Mouse (Mus musculus) forebrain, embryonic 16.5 days (tissue): ENCODE data around the gene Ankrd36. TPM values are rescaled to one million over a fixed set of nuclear protein-coding genes. Genes with fewer than 3 reads are reported as not detected.

ENCODE experiments used
- ATAC-seq: fragments of 200-750 bp; cut with Nextera tagmentation; 2 replicates; pipeline ENCODE4 v1.8.0; 2017; ENCODE audit warnings: mild to moderate bottlenecking, moderate library complexity
- H3K27ac ChIP-seq: fragments of 300-500 bp; sonication (generic); 2 replicates; pipeline ENCODE4 v1.5.1; 2014; ENCODE audit warnings: low read length, control low read depth
- H3K27me3 ChIP-seq: fragments of 300-500 bp; sonication (generic); replicated peaks from 2 replicates; pipeline ENCODE4 v1.6.1; 2014; ENCODE audit warnings: low read length; ENCODE audit not compliant: control insufficient read depth, insufficient read depth
- H3K36me3 ChIP-seq: fragments of 300-500 bp; sonication (generic); 2 replicates; pipeline ENCODE4 v1.6.1; 2014; ENCODE audit not compliant: control insufficient read depth, insufficient read depth
- H3K4me1 ChIP-seq: fragments of 300-500 bp; sonication (generic); replicated peaks from 2 replicates; pipeline ENCODE4 v1.6.1; 2014; ENCODE audit warnings: low read length; ENCODE audit not compliant: control insufficient read depth, insufficient read depth
- H3K4me2 ChIP-seq: fragments of 300-500 bp; sonication (generic); 2 replicates; pipeline ENCODE4 v1.6.1; 2014; ENCODE audit warnings: mild to moderate bottlenecking, low read length, control low read depth
- H3K4me3 ChIP-seq: fragments of 300-500 bp; sonication (generic); replicated peaks from 2 replicates; pipeline ENCODE4 v1.5.1; 2014; ENCODE audit warnings: mild to moderate bottlenecking, low read length, control low read depth
- H3K9ac ChIP-seq: fragments of 300-500 bp; sonication (generic); replicated peaks from 2 replicates; pipeline ENCODE4 v1.6.1; 2014; ENCODE audit warnings: low read depth, low read length, control low read depth
- H3K9me3 ChIP-seq: fragments of 300-500 bp; sonication (generic); 2 replicates; pipeline ENCODE4 v1.6.1; 2016; ENCODE audit warnings: low read length; ENCODE audit not compliant: control insufficient read depth
- WGBS: fragments of 180-500 bp; shearing (Covaris S2); extraction: QIAGEN DNeasy Blood & Tissue Kit; methylation state at CpG from one replicate; pipeline ENCODE4 v1.1.7; 2014; 5-methylcytosine and 5-hydroxymethylcytosine counted together
- polyA plus RNA-seq: library from polyadenylated mRNA; unstranded; fragments of >200 nt; fragmentation: Nextera tagmentation; extraction: Ambion mirVana; gene quantifications from 2 replicates; pipeline ENCODE4 v1.2.1, GENCODE M21; 2015

The Ankrd36 gene
- polyA plus RNA-seq, 1 experiment from 2014 or later, result not detected

DNA sequence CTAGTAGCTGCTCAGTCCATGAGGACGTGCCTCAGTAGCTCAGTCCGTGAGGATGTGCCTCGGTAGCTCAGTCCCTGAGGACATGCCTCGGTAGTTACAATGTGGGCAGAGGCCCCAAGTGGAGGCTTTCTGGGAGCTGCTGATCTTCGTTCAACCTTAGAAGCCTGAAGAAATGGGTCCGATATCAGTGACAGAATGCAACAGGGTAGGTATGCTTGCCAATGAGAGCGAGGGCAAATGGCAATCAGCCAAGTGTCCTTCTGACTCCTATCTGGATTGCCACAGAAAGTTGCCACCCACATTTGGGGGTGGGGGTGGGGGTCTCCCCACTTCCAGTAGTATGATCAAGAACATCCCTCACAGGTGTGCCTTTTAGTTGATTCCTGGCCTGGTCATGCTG is 131.3 kb downstream of the Ankrd36 start:
- Histone ChIP-seq H3K9ac (no peak overlapping the region), H3K4me1 (peaks cover 1% of the 10 kb centered on the region), H3K9me3 (no peaks in the 10 kb centered on the region), H3K4me3 (no peak overlapping the region), H3K36me3 (peaks cover 2% of the 10 kb centered on the region; the same call in 1 of the 2 replicates), H3K4me2 (no peak overlapping the region), H3K27ac (no peak overlapping the region), H3K27me3 (no peaks in the 10 kb centered on the region)
- no peak for ATAC-seq
- 91% methylated on average over 7 of the region's 7 CpGs for WGBS

DNA sequence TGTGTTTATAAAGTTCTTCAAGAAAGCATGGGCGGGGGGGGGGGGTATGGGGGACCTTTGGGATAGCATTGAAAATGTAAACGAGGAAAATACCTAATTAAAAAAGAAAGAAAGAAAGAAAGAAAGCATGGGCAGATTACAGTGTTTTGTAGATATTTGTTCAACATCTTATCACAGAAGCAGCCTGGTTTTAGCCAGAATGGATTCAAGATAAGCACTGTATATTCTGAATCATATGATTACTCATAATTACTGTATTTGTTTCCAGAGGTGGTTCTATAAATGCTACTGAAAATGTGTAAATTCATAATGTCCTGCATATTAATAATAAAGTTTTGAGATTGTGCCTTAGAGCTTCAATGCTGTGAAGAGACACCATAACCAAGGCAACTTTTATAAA is 131.8 kb downstream of the Ankrd36 start:
- 74% methylated on average over 2 of the region's 2 CpGs for WGBS
- ATAC-seq, result no peak
- H3K36me3 ChIP-seq, result peaks cover 2% of the 10 kb centered on the region; the same call in 1 of the 2 replicates

DNA sequence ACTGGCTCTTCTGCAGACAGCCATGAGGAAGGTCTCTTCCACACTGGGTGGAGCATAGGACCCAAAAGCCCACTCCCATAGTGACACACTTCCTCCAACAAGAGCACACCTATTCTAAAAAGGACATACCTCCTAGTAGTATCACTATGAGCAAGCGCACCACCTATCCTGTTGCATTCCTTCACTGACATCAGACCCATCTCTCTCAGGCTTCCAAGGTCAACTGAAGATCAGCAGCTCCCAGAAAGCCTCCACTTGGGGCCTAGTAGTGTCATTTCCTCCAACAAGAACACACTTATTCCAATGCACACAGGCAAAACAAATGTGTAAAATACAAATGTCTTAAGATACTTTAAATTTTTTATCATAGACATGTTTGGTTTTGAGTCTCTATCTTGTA is 132.3 kb downstream of the Ankrd36 start:
- H3K4me1 ChIP-seq, result peaks cover 12% of the 10 kb centered on the region
- H3K27me3 ChIP-seq, result no peaks in the 10 kb centered on the region
- H3K4me2 ChIP-seq, result no peak overlapping the region
- WGBS, result 96% methylated on average over 1 of the region's 1 CpGs
- no peak overlapping the region for H3K9ac ChIP-seq
- H3K36me3 ChIP-seq, result peaks cover 2% of the 10 kb centered on the region; the same call in 1 of the 2 replicates
- H3K4me3 ChIP-seq, result no peak overlapping the region
- no peak for ATAC-seq
- no peaks in the 10 kb centered on the region for H3K9me3 ChIP-seq
- H3K27ac ChIP-seq, result no peak overlapping the region

More for the DNA sequence above, 131.8 kb downstream of the Ankrd36 start:
- Histone ChIP-seq H3K27ac (no peak overlapping the region), H3K4me1 (peaks cover 6% of the 10 kb centered on the region), H3K9ac (no peak overlapping the region), H3K4me3 (no peak overlapping the region), H3K27me3 (no peaks in the 10 kb centered on the region), H3K9me3 (no peaks in the 10 kb centered on the region), H3K4me2 (no peak overlapping the region)

DNA sequence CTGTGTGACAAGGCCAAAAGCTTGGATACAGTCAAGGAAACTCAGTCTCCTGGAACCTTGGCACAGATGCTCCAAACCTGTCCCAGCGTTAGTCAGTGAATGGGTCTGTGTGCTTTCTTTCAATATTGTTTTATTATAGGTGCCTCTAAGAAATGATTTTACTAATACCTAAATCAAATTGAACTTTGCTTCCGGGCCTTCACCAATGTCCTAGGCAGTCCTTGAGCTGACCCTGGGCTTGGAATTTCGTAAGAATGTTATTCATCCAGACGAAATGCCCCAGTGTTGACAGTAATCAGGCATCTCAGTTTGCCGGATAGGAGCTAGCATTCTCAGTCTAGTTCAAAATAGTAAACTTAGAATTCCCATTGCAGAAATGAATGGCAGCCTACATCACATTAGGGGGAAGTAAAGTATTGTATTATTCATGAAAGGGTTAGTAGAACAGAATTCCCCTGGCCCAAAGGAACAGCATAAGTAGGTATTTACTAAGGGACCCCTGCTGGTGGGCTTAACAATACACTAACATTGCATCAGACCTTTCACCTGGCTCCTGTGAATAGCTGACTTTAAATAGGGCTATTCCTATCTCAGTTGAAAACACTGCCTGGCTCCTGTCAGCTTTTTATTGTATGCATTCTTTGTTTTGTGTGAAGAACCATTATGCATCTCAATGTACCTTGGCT is 132.9 kb downstream of the Ankrd36 start:
- Histone ChIP-seq H3K4me1 (peaks cover 13% of the 10 kb centered on the region), H3K9ac (no peak overlapping the region), H3K27ac (no peak overlapping the region), H3K36me3 (peaks cover 2% of the 10 kb centered on the region; the same call in 1 of the 2 replicates), H3K4me3 (no peak overlapping the region), H3K4me2 (no peak overlapping the region), H3K9me3 (no peaks in the 10 kb centered on the region), H3K27me3 (no peaks in the 10 kb centered on the region)
- 66% methylated on average over 5 of the region's 5 CpGs for WGBS
- no peak for ATAC-seq

DNA sequence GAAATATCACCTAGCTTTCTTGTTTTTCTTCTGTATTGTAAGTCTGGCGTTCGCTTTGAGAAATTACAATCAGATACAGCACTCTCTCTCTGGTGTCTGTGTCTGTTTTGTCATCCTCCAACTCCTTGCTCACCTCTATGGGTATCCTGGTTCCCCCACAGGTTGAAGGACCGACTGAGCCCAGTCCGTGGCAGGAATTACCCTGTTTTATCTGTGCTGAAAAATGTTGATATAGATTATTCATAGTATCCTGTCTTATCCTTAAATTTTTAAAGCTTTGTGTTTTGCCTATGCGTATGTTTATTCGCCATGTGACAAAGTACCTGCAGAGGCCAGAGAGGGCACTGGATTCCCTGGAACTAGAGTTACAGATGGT is 133.5 kb downstream of the Ankrd36 start:
- Histone ChIP-seq H3K27me3 (no peaks in the 10 kb centered on the region), H3K27ac (no peak overlapping the region), H3K4me1 (peaks cover 13% of the 10 kb centered on the region), H3K9ac (no peak overlapping the region), H3K36me3 (peaks cover 2% of the 10 kb centered on the region; the same call in 1 of the 2 replicates), H3K4me2 (no peak overlapping the region), H3K4me3 (no peak overlapping the region), H3K9me3 (no peaks in the 10 kb centered on the region)
- ATAC-seq, result no peak
- WGBS, result 79% methylated on average over 6 of the region's 6 CpGs

DNA sequence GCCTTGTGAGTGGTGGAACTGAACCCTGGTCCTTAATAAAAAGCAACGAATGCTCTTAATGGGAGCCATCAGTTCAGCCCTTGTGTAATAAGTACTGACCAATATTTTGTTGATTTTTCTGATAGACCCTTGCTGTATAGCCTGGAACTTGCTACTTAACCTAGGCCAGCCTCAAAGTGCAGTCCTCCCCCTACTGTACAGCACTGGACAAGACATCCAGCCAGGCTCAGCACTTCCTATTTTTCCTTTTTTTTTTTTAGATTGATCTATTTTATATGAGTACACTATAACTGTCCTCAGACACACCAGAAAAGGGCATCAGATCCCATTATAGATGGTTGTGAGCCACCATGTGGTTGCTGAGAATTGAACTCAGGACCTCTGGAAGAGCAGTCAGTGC is 133.9 kb downstream of the Ankrd36 start:
- Histone ChIP-seq H3K4me3 (no peak overlapping the region), H3K27me3 (no peaks in the 10 kb centered on the region), H3K4me2 (no peak overlapping the region), H3K4me1 (peaks cover 13% of the 10 kb centered on the region), H3K36me3 (peaks cover 2% of the 10 kb centered on the region; the same call in 1 of the 2 replicates), H3K9ac (no peak overlapping the region), H3K27ac (no peak overlapping the region), H3K9me3 (no peaks in the 10 kb centered on the region)
- no peak for ATAC-seq
- WGBS, result 93% methylated on average over 1 of the region's 1 CpGs

DNA sequence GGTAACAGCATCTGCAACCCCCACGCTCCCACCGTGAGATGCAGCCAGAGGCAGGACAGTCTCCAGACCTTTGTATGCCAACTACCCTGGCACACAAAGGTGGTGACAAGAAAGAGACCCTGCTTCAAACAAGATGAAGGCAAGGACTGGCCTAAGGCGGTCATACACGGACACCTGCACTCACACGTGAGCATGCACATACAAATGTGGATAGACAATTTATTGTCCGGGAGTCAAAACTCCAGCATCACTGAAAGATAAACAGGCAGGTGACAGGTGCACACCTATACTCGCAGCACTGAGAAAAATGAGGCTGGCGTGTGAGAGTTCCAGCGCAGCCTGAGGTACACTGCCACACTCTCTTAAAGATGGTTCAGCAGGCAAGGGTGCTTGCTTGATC is 136.5 kb downstream of the Ankrd36 start:
- peaks cover 2% of the 10 kb centered on the region; the same call in 1 of the 2 replicates for H3K36me3 ChIP-seq
- peak overlapping the region; percentile 79 for H3K4me2 ChIP-seq
- no peak overlapping the region for H3K4me3 ChIP-seq
- no peaks in the 10 kb centered on the region for H3K27me3 ChIP-seq
- no peak overlapping the region for H3K9ac ChIP-seq
- H3K27ac ChIP-seq, result no peak overlapping the region
- H3K4me1 ChIP-seq, result peaks cover 13% of the 10 kb centered on the region
- 88% methylated on average over 9 of the region's 9 CpGs for WGBS
- no peaks in the 10 kb centered on the region for H3K9me3 ChIP-seq
- no peak for ATAC-seq

DNA sequence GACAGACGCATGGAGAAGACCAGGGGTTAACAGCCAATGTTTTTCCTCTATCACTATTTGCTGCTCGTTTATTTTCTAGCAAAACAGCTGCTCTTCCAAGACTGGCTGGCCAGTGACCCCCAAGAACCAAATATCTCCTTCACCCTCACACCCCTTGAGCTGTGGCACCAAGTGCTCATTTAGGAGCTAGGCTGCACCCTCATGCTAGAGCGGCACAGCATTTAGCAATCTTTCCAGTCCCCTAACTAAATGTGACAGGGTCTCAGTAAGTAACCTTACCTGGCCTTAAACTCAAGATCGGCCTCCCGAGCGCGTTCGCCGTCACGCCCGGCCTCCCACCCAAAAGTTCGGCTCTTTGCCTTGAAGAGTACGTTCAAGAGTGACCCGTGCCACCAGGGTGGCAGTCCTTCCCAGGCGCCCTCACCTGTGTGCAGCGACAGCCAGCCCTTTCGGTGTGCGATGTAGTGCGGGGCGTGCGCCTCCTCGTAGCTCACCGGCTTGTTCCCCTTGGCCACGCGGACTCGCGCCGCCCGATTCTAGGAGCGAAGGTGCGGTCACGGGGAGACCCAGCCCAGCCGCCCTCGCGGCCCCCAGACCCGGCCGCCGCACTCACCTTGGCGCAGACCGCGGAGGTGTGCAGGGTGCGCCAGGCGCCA is 137.5 kb downstream of the Ankrd36 start:
- peak overlapping the region; percentile 79 for H3K4me2 ChIP-seq
- H3K27me3 ChIP-seq, result no peaks in the 10 kb centered on the region
- peaks cover 2% of the 10 kb centered on the region; the same call in 1 of the 2 replicates for H3K36me3 ChIP-seq
- H3K4me1 ChIP-seq, result peaks cover 13% of the 10 kb centered on the region
- H3K9me3 ChIP-seq, result no peaks in the 10 kb centered on the region
- H3K27ac ChIP-seq, result peak overlapping the region; percentile 34; the same call in 1 of the 2 replicates
- 1% methylated on average over 43 of the region's 43 CpGs for WGBS
- peak overlapping the region; percentile 93 for H3K9ac ChIP-seq
- H3K4me3 ChIP-seq, result peak overlapping the region; percentile 92
- peak; percentile 68 for ATAC-seq

DNA sequence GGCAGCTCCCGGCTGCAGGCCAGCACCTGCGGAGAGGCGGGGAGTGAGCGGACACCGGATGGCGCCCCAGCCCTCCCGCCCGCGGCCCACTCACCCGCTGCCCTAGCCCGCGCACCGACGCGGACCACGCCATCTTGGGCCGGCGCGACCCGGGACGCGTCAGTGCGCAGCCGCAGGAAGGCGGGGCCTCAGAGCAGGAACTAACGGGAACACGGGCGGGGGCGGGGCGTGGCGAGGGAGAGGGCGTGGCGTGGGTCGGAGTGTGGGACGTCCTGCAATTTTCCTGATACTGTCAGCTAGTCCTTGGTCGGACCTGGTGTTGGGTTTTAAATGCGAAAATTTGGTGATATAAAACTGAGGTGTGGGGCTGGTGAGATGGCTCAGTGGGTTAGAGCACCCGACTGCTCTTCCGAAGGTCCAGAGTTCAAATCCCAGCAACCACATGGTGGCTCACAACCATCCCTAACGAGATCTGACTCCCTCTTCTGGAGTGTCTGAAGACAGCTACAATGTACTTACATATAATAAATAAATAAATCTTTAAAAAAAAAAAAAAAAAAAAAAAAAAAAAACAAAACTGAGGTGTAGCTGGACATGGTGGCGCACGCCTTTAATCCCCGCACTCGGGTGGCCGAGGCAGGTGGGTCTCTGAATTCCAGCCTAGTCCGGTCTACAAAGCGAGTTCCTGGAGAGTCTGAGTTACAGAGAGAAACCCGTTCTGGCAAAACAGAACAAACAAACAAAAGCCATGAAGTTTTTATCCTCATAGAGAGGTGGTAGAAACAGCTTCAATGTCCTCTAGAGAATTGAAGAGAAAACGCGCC is 138.3 kb downstream of the Ankrd36 start:
- peak overlapping the region; percentile 93 for H3K9ac ChIP-seq
- ATAC-seq, result peak; percentile 97
- peak overlapping the region; percentile 92 for H3K4me3 ChIP-seq
- H3K4me2 ChIP-seq, result peak overlapping the region; percentile 79
- H3K27ac ChIP-seq, result peak overlapping the region; percentile 34; the same call in 1 of the 2 replicates
- peaks cover 13% of the 10 kb centered on the region for H3K4me1 ChIP-seq
- H3K9me3 ChIP-seq, result no peaks in the 10 kb centered on the region
- H3K36me3 ChIP-seq, result peaks cover 2% of the 10 kb centered on the region; the same call in 1 of the 2 replicates
- 22% methylated on average over 43 of the region's 50 CpGs for WGBS
- H3K27me3 ChIP-seq, result no peaks in the 10 kb centered on the region
